Mouse (Mus musculus) layer of hippocampus, postnatal 14 days (tissue): ENCODE measurements at regions not wholly inside any gene's neighbourhood (a gene's known extent, or its start where the extent isn't known, plus 50 kb on each side); places are given as distances from the start of the nearest gene placed in this dataset.
"Not testable (repeated sequence)": the region's sequence is repeated elsewhere in the genome, so short reads cannot be mapped to it uniquely, and the experiment has no call there.

Experiments
- DNase-seq, 2 experiments: peaks; one replicate each; pipeline ENCODE4 v3.0.0; 2021 to 2022; ENCODE audit warnings: low spot score in 2 of 2, mixed read lengths in 1 of 2

GRCm38 (mm10) chr12:18207941-18208340 lies 306.4 kb upstream of the 5730507C01Rik start:
- DNase-seq, result peak; percentile 9 to 31

- DNase-seq, result not testable (repeated sequence)
Measured at GRCm38 (mm10) chr12:18216432-18216926, 297.8 kb upstream of the 5730507C01Rik start.

- no peak for DNase-seq
Measured at GRCm38 (mm10) chr12:18224516-18224915, 289.8 kb upstream of the 5730507C01Rik start.

GRCm38 (mm10) chr12:18226691-18227090 lies 287.6 kb upstream of the 5730507C01Rik start:
- DNase-seq, result no peak

- DNase-seq, result not testable (repeated sequence)
Measured at GRCm38 (mm10) chr12:18231896-18232295, 282.4 kb upstream of the 5730507C01Rik start.

- not testable (repeated sequence) for DNase-seq
Measured at GRCm38 (mm10) chr12:18236330-18236729, 278.0 kb upstream of the 5730507C01Rik start.

- no peak for DNase-seq
Measured at GRCm38 (mm10) chr12:18237549-18237948, 276.8 kb upstream of the 5730507C01Rik start.
